Mouse (Mus musculus) spleen, adult 18-20 months (tissue): Measurements from ENCODE around the gene Kcnma1.

Source experiments
- DNase-seq, 2 experiments: peaks; one replicate each; pipeline ENCODE4 v3.0.0; 2022; ENCODE audit warnings: mixed read lengths in 2 of 2

The Kcnma1 gene

GRCm38 (mm10) chr14:23509792-23510191 lies 504.5 kb downstream of the Kcnma1 start:
- DNase-seq = no peak

- DNase-seq = no peak
Observed at GRCm38 (mm10) chr14:23502236-23502790, 512.0 kb downstream of the Kcnma1 start.

GRCm38 (mm10) chr14:23496801-23497200 lies 517.5 kb downstream of the Kcnma1 start:
- DNase-seq = no peak

GRCm38 (mm10) chr14:23496236-23496740 lies 518.0 kb downstream of the Kcnma1 start:
- no peak for DNase-seq

GRCm38 (mm10) chr14:23494496-23494800 lies 519.8 kb downstream of the Kcnma1 start:
- DNase-seq = no peak

GRCm38 (mm10) chr14:23493750-23494495 lies 520.4 kb downstream of the Kcnma1 start:
- no peak for DNase-seq

GRCm38 (mm10) chr14:23492581-23493360 lies 521.5 kb downstream of the Kcnma1 start:
- DNase-seq = no peak

- no peak for DNase-seq
Observed at GRCm38 (mm10) chr14:23491359-23491758, 522.9 kb downstream of the Kcnma1 start.

- no peak for DNase-seq
Observed at GRCm38 (mm10) chr14:23486687-23487086, 527.6 kb downstream of the Kcnma1 start.

- DNase-seq = no peak
Observed at GRCm38 (mm10) chr14:23485802-23486500, 528.3 kb downstream of the Kcnma1 start.

GRCm38 (mm10) chr14:23475129-23475528 lies 539.2 kb downstream of the Kcnma1 start:
- DNase-seq = no peak

- DNase-seq = no peak
Observed at GRCm38 (mm10) chr14:23470071-23470470, 544.2 kb downstream of the Kcnma1 start.

- no peak for DNase-seq
Observed at GRCm38 (mm10) chr14:23465135-23465534, 549.2 kb downstream of the Kcnma1 start.

- no peak for DNase-seq
Observed at GRCm38 (mm10) chr14:23458560-23458959, 555.7 kb downstream of the Kcnma1 start.

- DNase-seq = no peak
Observed at GRCm38 (mm10) chr14:23451681-23452080, 562.6 kb downstream of the Kcnma1 start.

GRCm38 (mm10) chr14:23437467-23437866 lies 576.8 kb downstream of the Kcnma1 start:
- no peak for DNase-seq

GRCm38 (mm10) chr14:23435861-23436260 lies 578.4 kb downstream of the Kcnma1 start:
- no peak for DNase-seq

GRCm38 (mm10) chr14:23430006-23430405 lies 584.3 kb downstream of the Kcnma1 start:
- no peak for DNase-seq

GRCm38 (mm10) chr14:23429043-23429442 lies 585.2 kb downstream of the Kcnma1 start:
- no peak for DNase-seq

- no peak for DNase-seq
Observed at GRCm38 (mm10) chr14:23422481-23423040, 591.7 kb downstream of the Kcnma1 start.

- no peak for DNase-seq
Observed at GRCm38 (mm10) chr14:23418955-23419354, 595.3 kb downstream of the Kcnma1 start.

GRCm38 (mm10) chr14:23407051-23407450 lies 607.2 kb downstream of the Kcnma1 start:
- DNase-seq = no peak
